Mouse (Mus musculus): ENCODE results near the gene Map2k4.

- TF ChIP-seq CTCF (IDR thresholded peaks at IDR 0.05; ENCODE audit: insufficient read depth, low read depth, low read length) (no peak), POLR2A (IDR thresholded peaks at IDR 0.05; ENCODE audit: insufficient read depth, low read depth, low read length) (no peak)
Observed at GRCm38 (mm10) chr11:65712754-65713306, 75.3 kb downstream of the Map2k4 start.
